Mouse (Mus musculus) urinary bladder, postnatal 4 days (tissue): ENCODE results near the gene 2610318N02Rik.
"Not testable (repeated sequence)": the region's sequence is repeated elsewhere in the genome, so short reads cannot be mapped to it uniquely, and the experiment has no call there.

Source experiments
- DNase-seq, 2 experiments: peaks; one replicate each; pipeline ENCODE4 v3.0.0; 2021 to 2022; ENCODE audit warnings: low spot score in 2 of 2

Gene 2610318N02Rik

DNA sequence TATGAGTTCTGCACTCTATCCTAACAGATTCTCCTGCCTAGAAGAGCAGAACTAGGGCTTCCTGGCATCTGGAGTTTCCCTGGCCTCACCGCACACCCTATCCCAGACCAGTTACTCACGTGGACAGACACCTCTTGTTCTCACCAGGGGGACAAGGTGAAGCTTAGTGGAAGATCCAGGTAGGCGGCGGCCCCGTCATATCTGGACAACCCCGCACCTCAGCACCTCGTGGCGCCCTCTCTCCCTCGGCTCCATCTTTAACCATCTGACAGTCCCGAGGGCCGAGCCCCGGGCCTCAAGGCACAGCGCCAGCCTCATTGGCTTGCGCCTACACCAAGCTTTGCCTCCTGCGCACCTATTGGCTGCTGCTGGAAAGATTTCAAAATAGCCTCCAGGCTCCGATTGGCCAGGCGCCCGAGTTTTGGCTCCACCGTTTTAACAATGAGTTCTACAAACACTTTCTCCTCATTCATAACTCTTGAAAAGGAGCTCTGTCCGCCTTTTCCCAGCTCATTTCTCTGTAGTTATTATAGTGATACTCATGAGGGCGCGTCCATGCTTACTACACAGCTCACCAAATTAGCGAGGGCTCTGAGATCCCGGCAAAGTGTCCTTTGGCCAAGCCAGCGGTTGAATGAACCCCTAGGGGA lies at the start of gene 2610318N02Rik:
TSS of gene 2610318N02Rik (minus strand) at position 297 of the 650 bp plus-strand sequence.
- DNase-seq, result peak; percentile 61 to 78

DNA sequence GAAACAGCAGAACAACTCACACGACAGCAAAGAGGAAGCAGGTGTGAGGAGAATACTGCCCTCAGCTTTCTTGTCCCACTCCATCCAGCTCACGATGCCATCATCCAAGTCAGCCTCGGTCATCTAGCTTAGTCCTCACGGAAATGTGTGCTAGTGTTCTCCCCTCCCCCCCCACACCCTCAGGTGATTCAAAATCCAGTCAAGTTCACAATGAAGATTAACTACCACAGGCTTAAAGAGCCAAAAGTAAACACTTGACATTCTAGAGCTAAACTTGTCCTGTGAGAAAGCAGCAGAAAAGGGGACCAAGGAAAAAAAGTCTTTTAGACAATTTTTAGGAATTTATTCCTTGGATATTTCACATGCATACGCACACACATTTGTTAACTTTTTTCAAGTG lies 43.1 kb upstream of the 2610318N02Rik start:
- DNase-seq, result no peak

DNA sequence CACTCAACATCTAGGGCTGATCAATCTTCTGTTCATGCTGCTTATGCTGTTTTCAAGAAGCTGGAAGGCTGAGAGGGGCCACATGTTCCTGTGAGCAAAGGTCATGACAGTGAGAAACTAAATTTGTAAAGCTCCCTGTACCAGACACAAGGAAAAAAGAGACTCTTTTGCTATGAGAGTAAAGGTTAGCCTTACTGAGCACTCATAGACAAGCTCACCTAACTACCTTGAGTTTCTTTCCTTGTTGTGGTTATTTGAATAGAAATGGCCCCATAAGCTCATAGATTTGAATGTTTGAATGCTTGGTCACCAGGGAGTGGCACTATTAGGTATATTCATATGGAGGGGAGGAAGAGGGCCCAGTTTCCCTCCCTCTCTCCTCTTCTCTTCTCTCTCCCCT lies 42.2 kb upstream of the 2610318N02Rik start:
- DNase-seq, result no peak

DNA sequence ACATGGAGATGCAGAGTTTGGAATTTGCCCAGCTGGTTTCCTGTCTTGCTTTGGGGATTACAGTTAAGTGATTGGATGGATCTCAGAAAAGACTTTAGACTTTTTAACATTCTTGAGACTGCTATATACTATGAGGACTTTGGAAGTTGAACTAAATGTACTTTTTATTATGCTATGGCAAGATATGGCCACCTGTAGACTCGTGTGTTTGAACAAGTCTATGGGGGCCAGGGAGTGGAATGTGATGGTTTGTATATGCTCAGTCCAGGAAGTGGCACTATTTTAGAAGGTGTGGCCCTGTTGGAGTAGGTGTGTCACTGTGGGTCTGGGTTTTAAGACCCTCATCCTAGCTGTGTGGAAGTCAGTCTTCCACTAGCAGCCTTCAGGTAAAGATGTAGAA lies 40.5 kb upstream of the 2610318N02Rik start:
- DNase-seq, result not testable (repeated sequence)

DNA sequence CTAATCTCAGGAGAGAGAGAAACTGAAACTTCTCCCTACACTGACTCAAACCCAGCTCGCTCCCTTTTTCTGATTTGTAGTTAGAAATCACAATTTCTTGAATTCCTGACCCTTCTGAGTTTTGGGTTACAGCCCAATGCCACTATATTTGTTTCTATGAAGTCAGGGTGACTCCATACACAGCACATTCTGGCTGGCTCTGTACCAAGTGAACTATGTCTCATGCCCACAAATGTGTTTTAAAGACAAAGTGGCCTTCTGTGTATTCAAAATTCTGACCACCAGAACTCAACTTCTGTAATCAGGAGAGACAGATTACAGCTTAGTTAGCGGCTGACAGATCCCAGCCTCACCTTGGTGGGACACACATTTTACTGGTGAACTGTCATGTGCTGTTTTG lies 29.4 kb upstream of the 2610318N02Rik start:
- DNase-seq, result no peak

DNA sequence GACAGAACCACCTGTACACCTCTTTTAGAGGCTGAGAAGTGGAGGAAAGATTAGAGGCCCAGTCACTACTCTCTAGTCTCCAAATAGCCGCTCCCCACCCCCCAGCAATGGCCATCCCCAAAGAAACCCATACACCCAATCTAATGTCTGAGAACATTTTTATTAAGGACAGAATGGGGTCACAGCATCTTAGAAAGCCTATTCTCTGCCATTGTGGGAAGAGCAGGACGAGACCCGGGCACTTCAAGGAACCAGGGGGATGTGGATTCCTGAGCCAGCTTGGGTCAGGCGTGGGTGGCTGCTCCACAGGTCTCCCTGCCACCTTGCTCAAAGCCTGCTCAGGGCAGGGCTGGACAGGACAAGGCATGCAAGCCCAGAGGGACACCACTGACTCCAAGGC lies 26.9 kb upstream of the 2610318N02Rik start:
- no peak for DNase-seq

DNA sequence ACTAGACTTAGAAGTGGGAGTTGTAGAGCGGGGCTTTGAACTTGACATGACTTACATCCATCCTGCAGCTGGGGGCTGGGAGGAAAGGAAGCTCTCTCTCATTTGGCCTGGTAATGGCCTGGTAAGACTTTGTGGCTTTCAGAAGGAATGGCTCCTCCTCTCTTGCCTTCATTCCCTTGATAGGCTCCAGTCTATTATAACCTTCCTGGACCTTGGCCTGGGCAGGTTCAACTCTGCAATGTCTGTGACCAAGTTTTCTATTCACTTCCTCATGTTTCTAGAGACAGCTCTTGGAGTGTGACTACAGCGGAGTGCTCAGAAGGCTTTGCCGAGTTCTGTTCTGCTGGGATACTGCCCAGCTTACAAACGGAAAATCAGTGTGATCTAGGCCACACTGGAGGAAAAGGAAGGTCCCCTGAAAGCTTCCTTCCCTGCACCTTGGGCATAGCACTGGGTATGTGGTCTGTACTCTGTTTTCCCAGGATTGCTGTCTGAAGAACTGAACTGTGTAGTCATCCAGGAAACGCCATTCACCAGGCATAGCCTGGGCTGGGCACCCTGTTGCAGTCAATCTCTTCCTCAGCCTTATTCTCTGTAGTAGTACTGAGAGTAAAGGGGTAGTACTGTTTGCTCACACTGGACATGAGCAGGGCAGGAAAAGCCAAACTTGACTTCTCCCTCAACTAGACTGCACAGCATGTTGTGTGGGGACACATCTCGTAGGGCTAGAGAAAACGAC lies 25.7 kb upstream of the 2610318N02Rik start:
- DNase-seq, result no peak

DNA sequence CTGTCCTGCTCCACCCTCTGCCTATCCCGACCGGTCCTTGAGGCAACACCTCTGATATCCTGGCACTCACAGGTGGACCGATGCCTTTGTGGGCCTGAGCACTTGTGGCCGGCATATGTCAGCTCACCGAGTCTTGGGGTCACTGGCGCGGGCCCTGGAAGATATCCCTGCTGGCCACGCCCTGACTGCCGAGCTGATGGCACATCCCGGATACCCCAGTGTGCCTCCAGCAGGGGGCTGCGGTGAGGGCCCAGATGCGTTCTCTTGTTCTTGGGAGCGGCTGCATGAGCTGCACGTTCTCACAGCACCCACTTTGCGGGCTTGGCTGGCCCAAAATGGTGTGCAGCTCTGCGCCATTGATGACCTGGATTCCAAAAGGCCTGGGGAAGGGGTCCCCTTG lies 23.1 kb upstream of the 2610318N02Rik start:
- no peak for DNase-seq

DNA sequence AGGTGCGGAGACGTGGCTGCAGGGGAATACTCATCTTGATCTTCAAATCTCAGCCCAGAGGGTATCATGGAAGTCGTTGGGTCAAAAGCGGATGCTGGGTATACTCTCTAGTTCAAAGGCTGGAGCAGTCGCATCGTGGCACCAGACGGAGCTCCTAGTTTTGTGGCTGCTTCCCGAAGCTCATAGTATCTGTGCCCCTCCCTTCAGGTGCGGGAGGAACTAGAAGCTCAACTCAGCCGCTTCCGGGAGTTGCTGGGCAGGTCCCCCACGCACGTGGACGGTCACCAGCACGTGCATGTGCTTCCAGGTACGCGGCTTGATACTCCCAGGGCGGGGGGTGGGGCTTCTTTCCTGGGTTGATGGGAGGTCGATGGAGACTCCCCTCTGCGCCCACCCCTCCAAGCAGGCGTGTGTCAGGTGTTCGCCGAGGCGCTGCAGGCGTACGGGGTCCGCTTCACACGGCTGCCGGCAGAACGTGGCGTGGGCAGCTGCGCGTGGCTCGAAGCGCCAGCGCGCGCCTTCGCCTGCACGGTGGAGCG lies 22.5 kb upstream of the 2610318N02Rik start:
- no peak for DNase-seq

DNA sequence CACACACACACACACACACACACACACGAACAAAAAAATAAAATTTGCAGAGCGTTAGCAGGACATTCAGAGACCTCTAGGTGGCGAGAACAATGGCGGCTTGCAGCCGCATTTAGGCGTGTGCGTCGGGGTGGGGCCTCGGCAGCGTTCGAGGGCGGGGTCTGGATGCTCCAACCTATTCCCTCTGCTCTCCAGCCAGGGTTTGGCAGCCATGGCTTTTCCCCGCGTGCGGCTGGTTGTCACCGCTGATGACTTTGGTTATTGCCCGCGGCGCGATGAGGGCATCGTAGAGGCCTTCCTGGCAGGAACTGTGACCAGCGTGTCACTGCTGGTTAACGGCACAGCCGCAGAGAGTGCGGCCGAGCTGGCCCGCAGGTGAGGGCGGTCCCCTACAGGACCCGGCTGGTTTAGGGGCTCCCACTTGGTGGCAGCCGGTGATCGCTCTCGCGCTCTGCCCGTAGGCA lies 21.8 kb upstream of the 2610318N02Rik start, which contains the start of gene Ccdc116:
TSS of gene Ccdc116 (minus strand) at position 458 of the 464 bp plus-strand sequence.
- DNase-seq, result peak; percentile 70 to 81

DNA sequence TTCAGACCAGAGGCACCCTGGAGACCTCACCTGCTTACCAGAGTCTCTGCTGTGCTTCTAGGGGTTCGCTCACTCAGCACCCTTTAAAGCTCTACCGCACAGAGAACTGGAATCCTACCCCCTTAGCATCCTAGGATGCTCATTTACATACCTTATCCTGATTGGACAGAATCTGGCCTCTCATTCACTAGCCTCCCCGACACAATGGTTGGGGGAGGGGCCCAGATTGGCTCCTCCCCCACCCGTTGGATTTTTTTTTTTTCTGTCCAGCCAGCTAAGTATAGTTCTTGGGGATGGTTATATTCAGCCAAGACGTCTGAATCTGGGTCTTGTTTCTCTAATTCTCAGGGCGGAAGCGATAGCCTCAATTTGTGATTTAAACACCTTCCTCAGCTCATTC lies 19.4 kb upstream of the 2610318N02Rik start, which contains the start of gene Ydjc:
TSS of gene Ydjc (plus strand) at position 283 of the 400 bp plus-strand sequence.
- DNase-seq, result no peak

DNA sequence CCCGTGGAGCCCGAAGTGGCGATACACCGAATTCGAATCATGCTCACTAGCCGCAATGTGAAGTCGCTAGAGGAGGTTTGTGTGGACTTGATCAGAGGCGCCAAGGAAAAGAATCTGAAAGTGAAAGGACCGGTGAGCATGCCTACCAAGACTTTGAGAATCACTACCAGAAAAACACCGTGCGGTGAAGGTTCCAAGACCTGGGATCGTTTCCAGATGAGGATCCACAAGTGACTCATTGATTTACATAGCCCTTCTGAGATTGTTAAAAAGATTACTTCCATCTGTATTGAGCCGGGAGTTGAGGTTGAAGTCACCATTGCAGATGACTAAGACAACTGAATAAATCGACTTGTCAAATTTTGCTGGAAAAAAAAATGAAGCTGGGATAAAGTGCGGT lies 12.4 kb upstream of the 2610318N02Rik start:
- DNase-seq, result no peak

DNA sequence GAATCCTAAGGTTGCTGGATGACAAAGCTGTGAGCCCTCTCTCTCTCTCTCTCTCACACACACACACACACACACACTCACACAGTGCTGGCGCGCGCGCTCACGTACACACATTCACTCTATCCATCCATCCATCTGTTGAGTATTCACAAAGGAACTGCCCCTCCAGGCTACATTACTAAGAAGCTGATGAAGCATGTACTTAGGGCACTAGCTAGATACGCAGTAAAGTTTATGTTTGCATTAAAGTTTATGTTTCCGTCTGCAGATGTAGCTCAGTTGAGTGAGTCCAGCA lies 7.9 kb upstream of the 2610318N02Rik start:
- DNase-seq, result no peak

DNA sequence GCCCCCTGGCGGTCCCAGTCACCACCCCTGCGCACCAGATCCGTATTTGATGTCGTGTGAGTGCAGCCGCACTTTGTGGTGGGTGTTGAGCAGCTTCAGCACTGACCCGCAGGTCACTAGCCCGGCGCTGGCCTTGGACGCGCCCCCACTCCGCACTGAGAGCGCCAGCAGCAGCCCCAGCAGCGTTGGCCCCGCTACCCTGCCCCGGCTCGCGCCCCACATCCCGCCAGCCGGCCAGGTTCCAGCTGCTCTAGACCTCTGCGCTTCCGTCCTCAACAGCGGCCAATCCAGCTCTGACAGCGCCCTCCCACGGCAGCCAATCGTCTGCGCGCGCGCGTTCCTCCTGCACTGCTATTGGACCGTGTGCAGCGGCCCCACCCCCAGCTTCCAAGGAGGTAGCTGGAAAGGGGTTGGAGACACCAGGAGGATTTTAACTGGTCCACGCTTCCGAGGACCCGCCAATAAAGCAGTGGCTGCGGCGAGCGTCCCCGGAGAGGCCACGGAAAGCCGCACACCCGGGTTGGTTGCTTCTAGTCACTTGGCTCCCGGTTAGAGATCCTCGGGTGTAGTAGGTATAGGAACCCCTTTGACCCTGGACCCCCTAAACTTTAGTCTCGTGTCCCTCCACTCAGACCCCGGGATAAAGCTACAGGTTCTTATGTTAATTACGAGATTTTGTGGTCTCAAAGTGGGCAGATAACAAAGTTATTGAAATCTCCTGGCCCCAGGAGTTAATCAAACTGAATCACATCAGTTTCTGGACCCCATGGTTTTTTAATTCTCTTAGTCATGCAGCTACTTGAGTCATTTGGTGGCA lies 7.3 kb upstream of the 2610318N02Rik start, which contains the start of gene Sdf2l1:
TSS of gene Sdf2l1 (minus strand) at position 295 of the 817 bp plus-strand sequence.
- DNase-seq, result peak; percentile 92 to 97

DNA sequence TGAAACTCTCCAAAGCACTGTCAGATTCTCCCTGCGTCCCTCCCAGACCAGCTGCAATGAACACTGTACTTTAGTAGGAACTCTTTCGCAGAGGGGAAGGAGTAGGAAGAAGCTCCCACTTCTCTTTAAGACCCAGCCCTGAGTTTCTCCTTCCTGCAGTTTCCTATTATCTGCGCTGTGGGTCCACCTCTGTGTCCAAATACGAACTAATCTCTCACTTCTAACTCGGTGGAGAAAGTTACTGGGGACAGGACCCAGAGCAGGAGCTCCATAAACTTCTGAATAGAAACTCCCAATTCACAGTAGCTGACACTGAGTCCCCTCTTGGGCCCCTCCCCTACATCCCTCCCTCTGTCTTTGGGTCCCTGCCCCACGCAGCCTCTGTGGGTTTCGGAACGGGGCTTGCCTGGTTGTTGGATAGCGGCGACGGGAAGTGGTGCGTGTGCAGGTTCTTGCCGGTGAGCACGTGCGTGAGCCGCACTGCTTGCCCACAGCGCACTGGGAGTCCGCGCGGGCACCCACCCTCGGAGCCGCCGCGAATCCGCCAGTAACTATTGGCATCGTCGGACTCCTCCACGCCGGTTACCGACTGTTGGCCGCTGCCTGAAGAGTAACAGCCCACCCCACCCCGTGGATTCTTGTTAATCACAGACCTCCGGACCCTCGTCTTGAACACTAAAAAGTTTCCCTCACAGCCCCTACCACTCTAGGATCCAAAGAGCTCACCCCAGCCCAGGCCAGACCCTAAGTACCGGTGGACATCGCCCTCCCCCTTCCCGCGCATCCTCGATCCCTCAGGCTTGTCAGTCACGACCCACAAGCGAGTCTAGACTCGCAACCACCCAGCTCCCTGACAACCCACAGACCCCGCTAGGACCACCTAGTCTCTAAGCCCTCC lies 6.5 kb upstream of the 2610318N02Rik start:
- no peak for DNase-seq

DNA sequence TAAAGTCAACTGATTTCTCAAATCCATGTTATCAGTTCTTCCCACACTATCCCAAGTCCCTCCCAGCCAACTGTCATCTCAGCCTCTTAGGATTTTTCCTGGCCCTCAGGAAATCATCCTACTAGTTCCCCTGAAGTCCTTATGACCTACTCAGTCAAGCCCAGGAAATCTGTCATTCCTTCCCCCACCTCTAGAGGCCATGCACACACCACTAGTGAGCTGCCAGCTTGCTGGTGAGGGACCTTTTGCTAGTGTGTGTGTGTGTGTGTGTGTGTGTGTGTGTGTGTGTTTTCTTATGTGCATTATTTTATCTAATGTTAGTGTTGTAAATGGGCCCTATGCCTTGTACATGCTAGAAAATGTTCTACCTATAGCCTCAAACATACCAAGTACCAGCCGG lies 2.3 kb upstream of the 2610318N02Rik start:
- DNase-seq, result no peak

DNA sequence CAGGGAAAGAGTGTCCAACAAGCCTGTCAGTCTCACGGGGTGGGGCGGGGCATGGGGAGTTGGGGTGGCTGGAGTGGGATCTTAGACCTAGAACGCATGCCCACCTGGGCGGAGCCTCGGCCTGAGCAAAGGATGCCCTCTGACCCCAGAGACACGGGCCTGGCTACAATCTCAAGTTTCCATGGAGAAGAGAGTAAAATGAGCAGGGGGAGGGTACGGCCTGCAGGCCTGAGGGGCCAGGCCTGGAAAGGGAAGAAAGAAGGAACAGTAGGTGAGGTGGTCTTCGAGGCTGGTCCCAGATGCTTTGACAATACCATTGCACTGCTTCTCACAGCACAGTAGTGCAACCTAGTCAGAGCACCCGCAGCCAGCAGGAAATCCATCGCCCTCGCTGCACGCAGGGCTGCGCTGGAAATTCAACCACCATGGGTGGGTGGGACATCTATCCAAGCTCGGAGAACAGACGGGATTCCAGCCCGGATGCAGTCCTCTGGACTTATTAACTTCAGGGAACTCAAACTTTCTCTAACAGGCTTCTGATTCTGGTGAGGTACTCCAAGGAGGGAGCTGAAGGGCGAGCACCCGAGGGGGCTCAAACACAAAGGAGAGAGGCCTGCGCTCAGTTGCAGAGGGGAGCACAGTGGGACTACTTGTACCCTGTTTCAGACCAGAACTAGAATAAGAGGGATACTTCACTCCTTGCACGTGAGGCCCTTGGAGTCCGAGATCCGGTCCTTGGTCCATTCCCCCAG lies 672 bp downstream of the 2610318N02Rik start:
- no peak for DNase-seq

DNA sequence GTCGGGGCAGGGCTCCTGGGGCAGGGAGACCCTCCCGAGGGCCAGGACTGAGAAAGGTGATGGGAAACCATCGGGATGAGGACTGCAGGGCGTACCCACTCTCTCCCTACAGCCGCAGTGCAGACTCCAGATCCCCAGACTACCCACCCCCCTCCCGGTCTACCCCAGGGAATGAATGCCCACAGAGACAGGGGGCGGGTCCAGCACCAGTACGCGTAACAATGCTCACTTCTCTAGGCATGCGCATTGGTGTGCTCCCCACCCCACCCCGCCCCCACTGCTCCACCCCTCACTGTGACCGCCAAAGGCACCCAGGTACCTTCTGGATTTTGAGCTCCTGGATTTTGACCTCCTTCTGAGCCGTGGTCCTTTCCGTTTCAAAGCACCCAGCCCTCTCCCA lies 3.4 kb downstream of the 2610318N02Rik start:
- no peak for DNase-seq

DNA sequence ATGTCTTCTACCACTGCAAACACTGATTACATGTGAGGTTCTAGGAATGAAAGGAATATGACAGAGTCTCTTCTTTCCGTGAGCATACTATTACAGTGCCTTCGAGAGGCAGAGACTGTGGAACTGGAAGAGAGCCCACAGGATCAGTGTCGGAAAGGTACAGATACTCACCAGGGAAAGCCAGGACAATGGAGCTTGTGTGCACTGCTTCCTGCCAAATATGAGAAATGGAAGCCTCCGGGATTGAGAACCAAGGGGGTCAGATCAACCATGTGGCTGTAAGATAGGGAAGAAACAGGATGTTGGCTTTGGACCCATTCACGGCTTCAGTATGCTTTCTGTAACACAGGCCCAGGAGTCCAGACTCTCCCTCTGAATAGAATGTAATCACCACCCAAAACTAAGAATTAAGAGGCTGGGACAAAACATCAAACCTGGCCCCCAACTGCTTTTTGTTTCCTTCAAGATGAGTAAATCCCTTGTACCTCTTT lies 7.6 kb downstream of the 2610318N02Rik start:
- no peak for DNase-seq
